Mouse (Mus musculus): Measurements from ENCODE around the gene Bsn.
"Not testable (repeated sequence)": the region's sequence is repeated elsewhere in the genome, so short reads cannot be mapped to it uniquely, and the experiment has no call there.

Bsn gene

DNA sequence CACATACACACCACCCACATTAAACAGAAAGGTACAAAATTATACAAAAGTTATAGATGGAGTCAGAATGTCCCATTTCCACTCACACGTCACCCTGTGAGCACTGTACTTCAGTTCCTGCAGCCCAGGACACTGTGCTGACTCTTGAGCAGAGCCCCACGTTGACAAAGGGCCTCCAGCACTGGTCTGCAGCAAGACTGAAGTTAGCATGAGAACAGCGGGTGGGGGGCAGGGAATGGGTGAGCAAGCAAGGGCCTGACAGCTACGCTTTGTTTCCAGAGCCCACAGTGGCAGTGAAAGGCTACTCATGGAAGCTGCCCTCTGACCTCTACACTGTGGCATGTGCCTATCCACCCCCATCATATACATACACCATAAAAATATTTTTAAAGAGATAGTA, 40.4 kb downstream of the Bsn start:
- DNase-seq (ENCODE audit: low spot score in 2 of 2) = no peak

DNA sequence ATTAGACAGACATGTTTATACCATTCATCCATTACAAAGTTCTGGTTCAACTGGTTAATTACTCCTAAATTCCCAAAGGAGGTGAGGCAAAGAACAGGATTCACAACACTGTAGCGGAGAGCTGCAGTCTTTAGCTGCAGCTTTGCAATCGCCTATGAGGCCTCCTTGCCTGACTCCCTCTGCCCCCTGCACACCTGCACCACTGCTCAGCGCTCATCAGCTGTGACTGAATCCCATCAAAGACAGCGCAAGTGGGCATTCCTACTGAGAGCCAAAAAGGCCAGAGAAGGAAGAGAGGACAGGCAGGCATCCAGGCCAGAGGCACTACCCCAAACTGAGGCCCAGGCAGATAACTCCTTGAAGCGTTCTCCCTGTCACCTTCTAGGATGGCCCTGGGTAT, 42.6 kb downstream of the Bsn start:
- no peak for DNase-seq (ENCODE audit: low spot score in 2 of 2)

DNA sequence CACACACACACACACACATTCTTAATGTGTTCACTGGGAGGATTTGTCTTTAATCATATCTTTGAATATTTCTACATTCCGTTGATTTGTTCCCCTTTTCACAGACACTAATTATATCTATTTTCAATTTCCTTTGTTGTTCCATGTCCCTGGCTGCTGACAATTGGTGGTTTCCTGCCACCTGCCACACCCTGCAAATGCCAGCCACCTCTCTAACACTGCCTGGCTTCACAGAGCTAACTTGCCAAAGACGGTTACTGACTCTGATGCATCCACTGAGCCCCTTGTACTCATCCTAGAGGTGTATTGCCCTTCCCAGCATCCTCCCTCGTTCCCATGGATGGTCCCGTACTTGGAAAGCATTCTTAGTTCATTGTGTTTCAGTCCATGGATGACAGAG, 43.7 kb downstream of the Bsn start:
- DNase-seq (ENCODE audit: low spot score in 2 of 2) = no peak

DNA sequence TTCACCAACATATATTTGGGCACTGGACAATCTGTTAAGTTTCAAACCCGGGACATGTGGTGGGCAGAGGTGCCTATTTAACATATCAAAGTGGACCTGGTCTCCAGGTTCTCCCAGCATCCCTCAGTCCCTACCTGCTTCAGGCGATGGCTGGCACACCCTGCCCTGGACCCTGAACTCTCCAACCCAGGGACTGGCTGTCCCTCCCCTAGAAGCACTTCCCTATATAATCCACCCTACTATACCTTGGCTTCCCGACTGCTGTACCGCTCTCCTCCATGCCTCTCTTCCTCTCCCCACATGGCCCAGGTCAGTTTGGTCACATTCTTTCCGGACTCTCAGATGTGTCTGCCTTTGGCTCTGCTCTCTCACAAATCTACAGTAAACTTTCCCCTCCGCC, 44.4 kb downstream of the Bsn start:
- DNase-seq (ENCODE audit: low spot score in 2 of 2) = no peak

DNA sequence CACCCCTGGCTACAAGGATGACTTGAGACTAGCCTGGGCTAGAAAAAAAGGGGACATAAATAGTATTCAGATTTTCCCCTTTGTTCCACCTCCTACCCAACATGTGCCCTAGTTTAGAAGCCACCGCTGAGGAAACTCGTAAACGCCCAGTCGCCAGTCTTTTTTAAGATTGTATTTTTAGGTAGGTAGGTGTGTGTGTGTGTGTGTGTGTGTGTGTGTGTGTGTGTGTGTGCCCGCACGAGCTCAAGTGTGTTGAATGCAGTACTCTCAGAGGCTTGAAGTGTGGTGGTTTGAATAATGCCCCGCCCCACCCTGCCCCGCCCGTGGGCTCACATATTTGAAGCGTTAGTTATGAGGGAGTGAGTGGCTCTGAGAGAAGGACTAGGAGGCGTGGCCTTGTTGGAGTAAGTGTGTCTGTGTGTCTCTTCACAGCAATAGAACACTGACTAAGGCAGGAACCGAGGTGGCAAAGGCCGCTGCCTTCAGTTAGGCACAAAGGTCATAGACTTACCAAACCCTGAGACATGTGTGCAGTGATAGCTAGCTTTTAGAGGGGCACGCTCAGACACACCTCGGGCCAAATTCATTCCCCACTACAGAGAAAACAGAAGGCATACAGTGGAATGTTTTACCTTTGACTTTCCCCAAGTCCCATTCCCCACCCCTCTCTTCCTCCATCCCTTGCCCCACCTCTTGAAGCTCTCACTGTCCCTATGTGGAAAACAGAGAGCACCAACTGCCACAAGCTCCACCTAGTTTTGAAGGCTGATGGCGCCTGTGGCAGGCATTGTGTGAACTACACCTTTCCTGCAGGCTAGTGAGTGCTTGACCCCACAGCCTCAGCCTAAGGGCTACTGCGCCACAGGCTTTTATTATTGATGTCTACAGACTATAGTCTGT, 45.6 kb downstream of the Bsn start:
- DNase-seq (ENCODE audit: low spot score in 2 of 2) = no peak

DNA sequence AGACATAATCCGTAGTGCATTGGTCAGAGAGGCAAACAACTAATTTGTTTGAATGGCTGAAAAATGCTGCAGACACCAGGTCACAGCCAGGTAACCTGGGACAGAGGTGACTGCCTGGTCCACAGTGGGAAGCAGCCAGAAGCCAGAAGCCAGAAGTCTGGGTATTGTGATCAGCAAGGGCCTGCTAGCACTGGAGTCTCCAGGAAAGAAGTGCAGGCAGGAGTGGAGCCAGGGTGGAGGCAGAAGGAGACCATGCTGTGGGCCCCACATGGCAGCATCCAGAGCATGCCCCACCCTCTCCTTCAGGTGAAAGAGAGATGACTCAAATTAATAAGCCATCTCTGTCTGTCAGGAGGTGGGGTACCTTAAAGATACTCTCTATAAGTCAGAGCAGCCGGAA, 46.7 kb downstream of the Bsn start:
- DNase-seq (ENCODE audit: low spot score in 2 of 2) = no peak

DNA sequence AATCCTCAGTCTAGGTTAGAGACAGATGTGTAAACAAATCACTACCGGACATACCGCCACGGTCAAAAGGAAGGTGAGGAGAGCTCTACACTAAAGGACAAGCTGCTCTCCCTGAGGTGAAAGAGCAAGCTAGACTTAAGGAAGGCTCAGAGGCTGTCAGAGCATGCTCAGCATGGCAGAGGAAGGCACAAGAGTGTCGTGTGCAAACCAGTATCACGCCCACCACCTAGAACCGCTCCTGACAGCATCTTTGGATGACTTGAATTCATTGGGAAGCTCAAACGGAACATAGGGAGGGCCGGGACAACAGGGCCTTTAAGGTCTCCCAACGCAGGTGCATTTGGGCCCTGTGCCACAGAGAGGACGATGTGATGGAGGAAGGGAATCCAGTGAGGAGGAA, 48.8 kb downstream of the Bsn start:
- no peak for DNase-seq (ENCODE audit: low spot score in 2 of 2)

DNA sequence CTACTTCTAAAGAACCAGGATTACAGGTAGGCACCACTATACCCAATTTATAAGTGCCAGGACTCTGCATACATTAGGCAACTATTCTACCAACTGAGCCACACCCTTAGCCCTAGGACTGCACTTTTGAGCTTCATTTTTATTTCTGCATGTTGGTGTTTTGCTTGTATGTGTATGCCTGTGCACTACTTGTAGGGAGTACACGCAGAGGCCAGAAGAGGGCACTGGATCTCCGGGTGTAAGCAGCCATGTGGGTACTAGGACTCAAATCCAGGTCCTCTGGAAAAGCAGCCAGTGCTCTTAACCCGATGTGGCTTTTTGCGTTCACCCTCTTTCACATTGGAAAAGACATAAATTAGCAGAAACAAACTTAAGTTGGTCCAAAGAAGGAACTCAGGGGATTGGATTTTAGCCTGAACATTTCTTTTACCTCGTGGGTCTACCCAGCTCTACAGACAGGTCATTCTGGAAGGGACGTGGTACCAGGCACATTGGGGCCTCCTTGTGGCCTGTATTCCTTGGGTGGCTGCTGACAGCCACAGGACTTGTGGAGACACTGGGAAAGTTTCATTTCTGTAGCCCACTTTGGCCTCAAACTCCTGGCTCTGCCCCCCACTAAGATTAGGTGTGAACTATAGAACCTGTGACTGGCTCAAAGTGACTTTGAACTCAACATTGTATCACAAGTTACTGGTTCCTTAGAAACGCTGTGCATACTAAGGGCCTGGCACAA, 50.1 kb downstream of the Bsn start:
- no peak for DNase-seq (ENCODE audit: low spot score in 2 of 2)

DNA sequence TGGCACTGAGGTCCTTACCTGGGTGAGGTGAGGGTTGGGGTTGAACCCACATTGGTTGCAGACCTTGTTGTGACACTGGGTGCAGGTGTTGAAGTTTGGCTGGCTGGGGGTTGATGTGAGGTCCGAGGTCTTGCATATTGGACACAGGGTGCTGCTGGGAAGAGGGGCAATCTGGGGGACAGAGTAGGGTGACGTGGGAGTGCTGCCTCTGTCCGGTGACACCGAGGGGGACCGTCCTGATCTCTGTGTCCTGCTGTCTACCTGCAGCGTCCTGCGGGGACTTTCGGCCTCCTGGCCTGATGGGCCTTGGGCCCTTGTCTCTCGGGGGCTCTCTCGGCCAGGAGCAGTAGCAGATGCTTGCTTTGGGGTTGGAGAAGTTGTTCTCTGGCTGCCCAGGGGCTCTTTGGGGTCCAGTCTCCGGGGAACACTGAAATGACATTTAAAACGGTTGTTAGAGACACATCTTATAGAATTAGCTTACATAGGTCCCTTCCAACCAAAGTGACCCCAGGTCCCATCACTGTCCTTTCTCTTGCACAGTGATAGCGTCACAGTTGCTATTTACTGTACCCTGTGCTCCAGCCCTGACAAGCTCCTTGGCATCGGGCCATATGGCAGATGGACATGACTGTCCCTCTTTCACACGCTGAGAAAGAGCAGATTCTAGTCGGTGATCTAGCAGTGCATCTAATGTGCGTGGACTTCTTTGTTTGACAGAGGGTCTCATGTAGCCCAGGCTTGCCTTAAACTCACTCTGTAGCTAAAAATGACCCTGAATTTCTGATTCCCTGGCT, 50.8 kb downstream of the Bsn start:
- no peak for DNase-seq (ENCODE audit: low spot score in 2 of 2)

DNA sequence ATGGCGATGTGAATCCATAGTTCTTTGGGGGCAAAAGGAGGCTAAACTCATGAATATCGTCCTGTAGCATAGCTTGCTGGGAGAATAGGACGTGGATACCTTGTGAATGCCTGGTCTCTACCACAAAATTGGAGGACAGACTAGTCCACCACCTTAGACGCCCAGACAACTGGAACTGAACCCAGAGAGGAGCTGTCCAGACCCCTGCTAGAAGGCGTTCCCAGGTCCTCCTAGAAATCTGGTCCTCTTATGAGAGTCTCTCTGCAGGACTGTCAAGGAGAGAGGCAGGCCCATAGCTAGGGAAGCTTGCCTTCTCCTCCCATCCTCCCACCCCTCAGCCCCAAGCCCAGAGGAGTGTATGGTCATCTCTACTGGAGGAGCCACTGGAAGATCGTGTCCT, 52.1 kb downstream of the Bsn start:
- no peak for DNase-seq (ENCODE audit: low spot score in 2 of 2)

DNA sequence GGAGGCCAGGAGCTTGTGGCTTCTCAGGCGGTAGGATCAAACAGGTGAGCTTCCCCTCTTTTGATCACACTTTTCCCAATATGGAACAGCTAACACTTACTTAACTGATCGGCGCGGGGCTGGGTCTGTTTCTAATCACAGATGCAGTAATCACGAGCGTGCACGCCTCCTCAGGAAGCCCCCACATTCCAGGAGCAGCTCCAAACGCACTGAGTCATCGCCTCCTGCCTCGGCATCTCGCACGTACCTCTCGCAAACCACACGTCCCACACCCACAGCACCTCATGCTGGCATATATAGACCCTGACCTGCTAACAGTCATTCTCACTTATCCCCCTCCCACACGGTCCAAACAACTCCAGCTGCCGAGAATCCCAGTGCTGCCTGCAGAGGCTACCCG, 52.7 kb downstream of the Bsn start:
- DNase-seq (ENCODE audit: low spot score in 2 of 2) = peak; percentile 63 to 74

DNA sequence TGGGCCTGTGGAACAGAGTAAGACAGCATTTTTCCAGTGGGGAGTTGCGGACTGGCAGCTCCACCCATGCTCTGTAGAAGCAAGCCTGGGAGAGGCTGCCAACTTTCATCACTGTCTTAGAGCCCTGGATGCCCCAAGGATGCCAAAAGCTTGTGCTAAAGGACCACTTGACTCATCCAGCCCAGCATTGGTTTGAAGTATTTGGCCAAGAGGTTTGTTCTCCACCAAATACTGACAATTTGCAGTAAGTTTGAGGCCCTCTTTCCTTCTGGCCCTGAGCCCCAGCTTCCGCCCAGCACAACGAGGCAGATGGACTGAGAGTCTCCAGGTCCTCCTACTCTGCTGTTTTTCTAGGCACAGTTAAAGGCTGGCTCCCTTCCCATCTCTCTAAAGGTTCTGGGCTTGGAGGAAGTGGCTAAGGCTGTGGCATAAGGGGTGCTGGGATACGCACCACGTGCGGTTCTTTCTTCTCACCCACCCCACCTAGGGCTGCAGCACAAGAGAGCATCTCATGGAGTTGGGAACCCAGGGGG, 53.2 kb downstream of the Bsn start:
- no peak for DNase-seq (ENCODE audit: low spot score in 2 of 2)

DNA sequence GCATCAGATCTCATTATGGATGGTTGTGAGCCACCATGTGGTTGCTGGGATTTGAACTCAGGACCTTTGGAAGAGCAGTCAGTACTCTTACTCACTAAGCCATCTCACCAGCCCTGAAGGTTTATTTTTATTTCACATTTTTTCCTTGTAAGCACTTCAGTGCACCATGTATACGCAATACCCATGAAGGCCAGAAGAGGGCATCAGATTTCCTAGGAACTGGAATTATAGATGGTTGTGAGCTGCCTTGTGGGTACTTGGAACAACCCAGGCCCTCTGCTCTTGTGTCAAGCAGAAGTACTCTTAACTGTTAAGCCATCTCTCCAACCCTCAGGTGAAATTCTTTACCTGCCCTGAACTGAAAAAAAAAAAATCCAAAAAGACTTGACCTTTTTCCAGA, 54.0 kb downstream of the Bsn start:
- DNase-seq (ENCODE audit: low spot score in 2 of 2) = no peak

DNA sequence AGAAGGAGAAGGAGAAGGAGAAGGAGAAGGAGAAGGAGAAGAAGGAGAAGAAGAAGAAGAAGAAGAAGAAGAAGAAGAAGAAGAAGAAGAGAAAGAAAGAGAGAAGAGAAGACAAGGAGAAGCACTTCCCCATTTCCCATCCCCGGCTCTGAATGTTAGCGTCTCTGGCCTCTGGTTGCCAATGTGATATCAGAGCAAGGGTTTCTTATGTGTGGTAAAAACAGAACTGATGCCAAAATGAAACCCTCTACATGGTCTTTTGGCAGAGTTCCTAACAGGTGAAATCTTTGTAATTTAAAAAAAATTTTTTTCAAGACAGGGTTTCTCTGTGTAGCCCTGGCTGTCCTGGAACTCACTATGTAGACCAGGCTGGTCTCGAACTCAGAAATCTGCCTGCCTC, 54.5 kb downstream of the Bsn start:
- not testable (repeated sequence) for DNase-seq (ENCODE audit: low spot score in 2 of 2)

DNA sequence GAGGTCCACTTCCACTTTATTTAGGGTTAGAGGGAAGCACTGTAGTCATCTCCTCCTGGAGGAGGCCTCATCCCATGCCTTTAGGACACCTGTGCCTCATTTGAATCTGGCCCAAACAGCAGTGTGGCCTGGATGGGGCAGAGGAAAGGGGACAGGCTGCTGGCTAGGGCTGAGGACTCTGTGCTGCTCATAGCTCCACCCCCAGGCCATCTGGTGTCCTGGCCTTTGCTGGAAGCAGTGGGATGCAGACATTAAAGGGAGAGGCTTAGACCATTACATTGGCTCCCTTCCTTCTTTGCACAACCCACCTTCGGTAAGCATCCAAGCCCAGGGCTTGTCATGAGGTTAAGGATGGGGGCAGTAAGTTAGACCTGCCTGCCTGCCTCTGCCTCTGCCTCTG, 56.7 kb downstream of the Bsn start:
- DNase-seq (ENCODE audit: low spot score in 2 of 2) = no peak

DNA sequence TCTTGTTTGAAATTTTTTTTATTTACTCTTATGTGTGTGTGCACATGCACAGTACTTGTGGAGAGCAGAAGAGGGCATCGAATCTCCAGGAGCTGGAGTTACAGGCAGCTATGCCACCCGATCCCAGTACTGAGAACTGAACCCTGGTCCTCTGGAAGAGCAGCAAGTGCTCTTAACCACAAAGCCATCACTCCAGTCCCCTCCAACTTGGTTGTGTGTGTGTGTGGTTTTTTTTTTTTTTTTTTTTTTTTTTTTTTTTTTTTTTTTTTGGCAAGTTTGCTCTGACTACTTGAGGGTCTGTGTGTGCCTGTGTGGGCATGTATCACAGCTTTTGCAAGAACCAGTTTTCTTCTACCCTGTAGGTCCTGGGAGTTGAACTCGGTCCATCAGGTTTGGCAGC, 57.8 kb downstream of the Bsn start:
- DNase-seq (ENCODE audit: low spot score in 2 of 2) = no peak

DNA sequence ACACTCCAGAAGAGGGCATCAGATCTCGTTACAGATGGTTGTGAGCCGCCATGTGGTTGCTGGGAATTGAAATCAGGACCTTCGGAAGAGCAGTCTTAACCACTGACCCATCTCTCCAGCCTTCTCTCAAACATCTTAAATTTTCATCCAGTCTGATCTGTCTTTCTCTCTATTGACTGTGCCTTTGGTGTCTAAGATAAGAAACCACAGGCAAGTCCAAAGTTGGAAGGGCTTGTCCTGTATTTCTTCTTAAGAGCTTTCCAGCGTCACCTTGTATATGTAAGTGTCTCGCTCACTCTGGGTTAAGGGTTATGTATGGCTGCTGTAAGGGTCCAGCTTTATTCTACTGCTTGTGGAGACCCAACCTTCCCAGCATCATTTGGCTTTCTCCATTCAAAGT, 58.7 kb downstream of the Bsn start:
- DNase-seq (ENCODE audit: low spot score in 2 of 2) = no peak

DNA sequence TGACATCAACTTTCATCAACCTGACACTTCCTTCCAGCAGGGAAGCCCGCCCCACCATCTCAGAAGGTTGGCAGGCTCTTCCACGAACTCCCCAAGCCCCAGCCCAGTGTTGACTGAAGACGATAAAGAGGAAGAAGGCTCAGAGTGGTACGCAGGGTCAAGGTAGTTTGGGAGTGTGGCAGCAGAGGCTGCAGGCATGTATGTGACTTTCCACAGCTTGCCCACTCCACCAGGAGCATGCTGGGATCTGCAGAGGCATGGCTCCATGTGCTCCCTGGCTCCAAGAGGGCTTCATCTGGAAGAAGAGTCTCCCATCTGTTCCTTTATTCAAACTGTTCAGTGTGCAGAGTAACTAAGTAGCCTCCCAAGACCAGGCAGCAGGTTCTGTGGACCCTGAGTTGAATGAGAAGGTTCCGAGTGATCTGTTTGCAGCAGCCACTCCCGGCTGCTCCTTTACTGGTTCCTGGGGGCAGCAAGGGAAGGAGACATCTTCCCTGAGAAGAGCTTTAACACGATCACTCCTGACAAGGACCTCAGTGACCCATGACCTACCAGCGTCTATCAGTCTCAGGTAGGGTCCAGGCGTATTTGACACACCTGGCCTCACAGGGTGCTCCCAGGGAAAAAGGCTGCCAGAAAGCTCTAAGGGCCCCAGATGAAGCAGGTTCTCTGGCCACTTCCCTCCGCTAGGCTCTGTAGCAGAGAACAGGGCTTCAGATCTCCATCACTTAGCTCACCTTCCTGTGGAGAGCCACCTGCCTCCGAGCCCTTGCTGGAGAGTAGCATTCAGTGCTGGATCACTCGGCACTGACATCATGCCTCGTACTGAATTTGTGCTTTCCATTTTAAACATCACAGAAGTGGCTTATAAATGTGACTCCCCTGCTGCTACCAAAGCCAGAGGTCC, 60.9 kb downstream of the Bsn start:
- DNase-seq (ENCODE audit: low spot score in 2 of 2) = no peak

DNA sequence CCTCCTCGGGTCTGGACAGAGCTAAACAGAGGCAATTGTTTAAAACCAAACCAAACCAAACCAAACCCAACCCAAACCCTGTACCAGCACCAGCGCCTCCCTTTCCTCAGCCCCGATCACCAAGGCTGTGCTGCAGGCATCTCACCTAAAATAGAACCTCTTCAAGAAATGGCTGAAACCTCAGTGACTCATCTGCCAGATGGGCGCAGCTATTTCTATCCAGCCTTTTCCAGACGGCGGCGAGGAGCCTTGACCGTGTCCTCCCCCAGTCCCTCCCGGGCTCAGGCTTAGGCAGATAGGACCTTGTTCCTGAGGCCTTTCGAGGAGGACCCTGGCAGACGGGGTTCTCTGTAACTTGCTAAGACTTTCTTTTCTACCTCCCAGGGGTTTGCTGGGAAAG, 61.9 kb downstream of the Bsn start:
- DNase-seq (ENCODE audit: low spot score in 2 of 2) = no peak

DNA sequence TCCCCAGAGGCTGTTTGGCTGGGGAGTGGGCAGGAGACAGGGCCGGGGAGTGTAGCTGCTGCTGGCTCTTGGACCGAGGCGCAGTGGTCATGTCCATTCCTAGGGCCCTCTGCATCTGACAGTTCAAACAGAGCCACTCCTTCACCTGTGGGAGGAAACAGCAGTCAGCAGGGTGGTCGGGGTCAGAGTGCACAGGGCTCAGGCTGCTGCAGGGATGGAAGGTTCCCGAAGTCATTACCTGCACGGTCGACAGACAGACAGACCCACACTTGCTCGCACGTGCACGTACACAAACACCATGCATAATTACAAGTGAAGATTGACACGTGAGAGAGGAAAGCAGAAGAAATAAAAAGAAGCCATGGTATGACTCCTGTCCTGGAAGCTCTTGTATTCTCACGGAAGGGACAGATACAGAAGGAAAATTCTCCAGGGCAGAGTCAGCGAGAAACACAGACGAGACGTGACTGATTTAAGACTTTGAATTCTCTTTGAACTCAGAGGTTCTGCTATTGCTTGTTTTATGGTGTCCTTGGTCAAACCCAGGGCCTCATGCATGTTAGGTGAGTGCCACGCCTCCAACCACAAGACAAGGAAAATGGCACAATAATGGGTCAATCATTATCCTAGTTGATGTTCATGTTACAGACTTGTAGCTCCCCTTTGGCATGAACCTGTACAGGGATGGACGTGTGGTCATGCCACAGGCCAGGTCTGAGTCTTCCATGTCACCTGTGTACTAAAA, 63.6 kb downstream of the Bsn start:
- no peak for DNase-seq (ENCODE audit: low spot score in 2 of 2)

DNA sequence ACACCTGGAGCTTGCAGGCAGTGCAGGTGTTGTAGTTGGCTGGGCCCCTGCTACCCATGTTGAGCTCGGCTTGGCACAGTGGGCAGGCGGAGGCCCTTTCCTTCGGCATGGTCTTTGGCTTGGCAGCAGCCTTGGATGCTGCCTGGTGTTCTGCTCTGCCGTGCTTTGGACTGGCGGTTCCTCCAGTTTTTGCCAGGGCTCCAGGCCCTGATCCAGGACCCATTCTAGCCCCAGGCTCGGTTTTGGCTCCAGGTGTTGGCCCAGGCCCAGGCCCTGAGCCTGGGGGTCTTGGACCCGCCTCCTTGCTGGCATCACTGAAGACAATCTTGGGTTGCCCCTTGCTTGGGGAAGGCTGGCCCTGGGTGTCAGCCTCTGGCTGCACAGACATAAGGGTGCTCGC, 64.5 kb downstream of the Bsn start:
- no peak for DNase-seq (ENCODE audit: low spot score in 2 of 2)

All from frontal cortex, postnatal 25 days (tissue).